Mouse (Mus musculus) C2C12 (cell line): ENCODE measurements around the gene Retnlg. TPM values are rescaled to one million over a fixed set of nuclear protein-coding genes. Genes with fewer than 3 reads are reported as not detected.
"Not testable (repeated sequence)": the region's sequence is repeated elsewhere in the genome, so short reads cannot be mapped to it uniquely, and the experiment has no call there.

ENCODE experiments used
- H3K27me3 ChIP-seq: one replicate; pipeline ENCODE4 v1.6.1; 2011; ENCODE audit not compliant: control insufficient read depth, insufficient read depth, insufficient read length
- H3K36me3 ChIP-seq: one replicate; pipeline ENCODE4 v1.6.1; 2011; ENCODE audit not compliant: control insufficient read depth, insufficient read depth
- H3K4me3 ChIP-seq: one replicate; pipeline ENCODE4 v1.5.1; 2011; ENCODE audit warnings: mild to moderate bottlenecking, control low read depth; ENCODE audit not compliant: poor library complexity, insufficient read depth, severe bottlenecking
- H3K79me2 ChIP-seq: one replicate; pipeline ENCODE4 v1.6.1; 2011; ENCODE audit not compliant: control insufficient read depth, insufficient read depth
- H3K79me3 ChIP-seq: one replicate; pipeline ENCODE4 v1.6.1; 2011; ENCODE audit warnings: low read depth, control low read depth
- H3ac ChIP-seq: one replicate; pipeline ENCODE3; 2011; ENCODE audit warnings: low read depth; ENCODE audit not compliant: control insufficient read depth, insufficient read length
- CEBPB ChIP-seq: IDR thresholded peaks from one replicate; pipeline ENCODE4 v1.6.1; 2011; ENCODE audit warnings: low read depth, mild to moderate bottlenecking, control low read depth, moderate library complexity
- CTCF ChIP-seq: IDR thresholded peaks from one replicate; pipeline ENCODE4 v1.5.1; 2011; ENCODE audit not compliant: control insufficient read depth, insufficient read depth, insufficient read length
- FOSL1 ChIP-seq: IDR thresholded peaks from one replicate; pipeline ENCODE4 v1.8.0; 2011; ENCODE audit warnings: mild to moderate bottlenecking, low read length; ENCODE audit not compliant: poor library complexity, insufficient read depth, severe bottlenecking
- MAX ChIP-seq: IDR thresholded peaks from one replicate; pipeline ENCODE4 v1.6.1; 2011; ENCODE audit warnings: mild to moderate bottlenecking, control low read depth
- MYOD1 ChIP-seq: IDR thresholded peaks from one replicate; pipeline ENCODE4 v1.6.1; 2011; ENCODE audit warnings: low read depth; ENCODE audit not compliant: control insufficient read depth, insufficient read length
- MYOG ChIP-seq: IDR thresholded peaks from one replicate; pipeline ENCODE4 v1.6.1; 2011; ENCODE audit not compliant: control insufficient read depth, insufficient read length; ENCODE audit errors: extremely low read depth
- USF1 ChIP-seq: IDR thresholded peaks from one replicate; pipeline ENCODE4 v1.6.1; 2011; ENCODE audit warnings: low read depth, mild to moderate bottlenecking, control low read depth, moderate library complexity
- polyA plus RNA-seq: library from polyadenylated mRNA; unstranded; fragments of >200 nt; fragmentation: generic; extraction: Trizol; gene quantifications from one replicate; pipeline ENCODE4 v1.2.1, GENCODE M21; 2012; ENCODE audit warnings: missing spikeins

The Retnlg gene
- polyA plus RNA-seq, 1 experiment = not detected

GRCm38 (mm10) chr16:48842266-48842665, 30.2 kb upstream of the Retnlg start, which contains the start of gene Retnla:
Gene Retnla, plus strand, starts transcription at chr16:48842551.
- no peaks in the 10 kb centered on the region for H3K27me3 ChIP-seq
- no peak for TF ChIP-seq MYOG
- no peak for TF ChIP-seq CTCF
- TF ChIP-seq MAX = no peak
- no peak for TF ChIP-seq MYOD1
- H3K79me2 ChIP-seq = no peaks in the 10 kb centered on the region
- H3ac ChIP-seq = no peak within 1 kb of the TSS
- no peaks in the 10 kb centered on the region for H3K36me3 ChIP-seq
- no peaks in the 10 kb centered on the region for H3K79me3 ChIP-seq
- H3K4me3 ChIP-seq = no peak within 1 kb of the TSS

DNA sequence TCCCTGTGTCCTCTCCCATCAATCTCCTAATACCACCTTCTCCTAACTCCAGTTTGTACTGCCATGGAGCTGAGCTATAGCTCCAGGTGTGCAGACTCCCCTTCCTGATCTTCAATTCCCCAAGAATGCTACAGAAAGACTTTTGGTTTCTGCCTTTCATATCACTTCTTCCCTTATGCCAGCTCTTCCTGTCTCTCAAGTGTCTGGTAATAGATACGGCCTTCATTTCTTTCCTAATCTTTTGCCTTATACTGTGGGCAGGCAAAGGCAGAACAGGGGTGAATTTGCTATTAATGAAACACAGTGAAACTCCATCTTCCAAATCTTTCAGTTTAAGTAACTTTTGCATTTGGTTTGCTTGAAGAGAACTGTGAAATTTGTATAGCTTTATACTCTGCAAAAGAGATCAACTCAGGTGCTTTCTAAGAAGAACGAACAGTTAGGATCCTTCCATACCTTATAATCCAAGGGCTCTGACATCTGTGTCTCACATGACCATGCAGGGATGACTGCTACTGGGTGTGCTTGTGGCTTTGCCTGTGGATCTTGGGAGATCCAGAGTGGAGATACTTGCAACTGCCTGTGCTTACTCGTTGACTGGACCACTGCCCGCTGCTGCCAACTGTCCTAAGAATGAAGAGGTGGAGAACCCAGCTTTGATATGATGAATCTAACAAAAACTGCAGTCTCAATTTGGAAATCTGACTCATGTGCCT, 28.6 kb upstream of the Retnlg start:
- Histone ChIP-seq H3K79me2 (no peaks in the 10 kb centered on the region), H3K79me3 (no peaks in the 10 kb centered on the region), H3K36me3 (no peaks in the 10 kb centered on the region), H3K27me3 (no peaks in the 10 kb centered on the region), H3ac (no peak overlapping the region), H3K4me3 (no peak overlapping the region)
- TF ChIP-seq CTCF = no peak
- no peak for TF ChIP-seq MYOD1
- TF ChIP-seq MAX = no peak
- TF ChIP-seq FOSL1 = no peak
- no peak for TF ChIP-seq USF1
- TF ChIP-seq CEBPB = no peak
- TF ChIP-seq MYOG = no peak

DNA sequence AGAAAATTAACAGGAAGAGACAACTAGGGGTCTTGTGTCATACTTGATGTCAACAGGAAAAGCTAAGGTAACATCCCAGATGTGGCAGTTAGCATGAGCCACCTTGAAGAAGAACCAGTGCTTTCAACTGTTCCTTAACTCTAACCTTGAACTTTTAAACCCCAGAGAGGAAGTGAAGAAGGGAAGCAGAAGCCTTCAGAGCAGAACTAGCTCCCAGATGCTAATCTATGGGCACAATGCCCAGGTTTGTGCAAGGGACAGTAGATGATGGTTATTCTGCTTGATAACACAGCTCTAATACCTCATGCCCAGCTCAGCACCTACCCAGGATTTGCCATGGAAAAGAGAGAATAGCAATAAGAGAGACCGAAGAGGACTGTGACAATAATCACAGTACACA, 7.4 kb upstream of the Retnlg start:
- not testable (repeated sequence) for H3ac ChIP-seq, H3K79me3 ChIP-seq, H3K4me3 ChIP-seq, H3K27me3 ChIP-seq, H3K79me2 ChIP-seq, H3K36me3 ChIP-seq

DNA sequence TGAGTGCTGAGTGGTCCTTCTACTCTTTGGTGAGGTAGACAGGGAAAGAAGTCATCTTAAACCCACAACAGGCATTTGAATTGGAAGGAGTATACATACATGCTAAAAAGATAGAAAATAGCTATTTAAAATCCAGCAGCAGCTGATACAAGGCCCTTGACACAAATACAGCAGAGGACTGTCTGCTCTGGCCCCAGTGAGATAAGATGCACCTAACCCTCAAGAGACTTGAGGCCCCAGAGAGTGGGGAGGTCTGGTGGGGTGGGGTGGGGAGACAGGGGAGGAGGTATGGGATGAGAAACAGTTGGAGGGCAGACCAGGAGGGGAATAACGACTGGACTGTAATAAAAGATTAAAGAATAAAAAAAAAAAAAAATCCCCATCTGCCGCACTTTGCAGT, 4.7 kb upstream of the Retnlg start:
- no peak for TF ChIP-seq CEBPB
- TF ChIP-seq MYOD1 = no peak
- TF ChIP-seq MAX = no peak
- no peak for TF ChIP-seq MYOG
- no peak for TF ChIP-seq CTCF
- no peak for TF ChIP-seq USF1
- no peak for TF ChIP-seq FOSL1
- no peaks in the 10 kb centered on the region for H3K79me2 ChIP-seq
- H3K27me3 ChIP-seq = no peaks in the 10 kb centered on the region
- H3K36me3 ChIP-seq = no peaks in the 10 kb centered on the region
- no peaks in the 10 kb centered on the region for H3K79me3 ChIP-seq
- no peak overlapping the region for H3K4me3 ChIP-seq
- H3ac ChIP-seq = no peak overlapping the region

- Histone ChIP-seq H3K79me2 (no peaks in the 10 kb centered on the region), H3K36me3 (no peaks in the 10 kb centered on the region), H3K27me3 (no peaks in the 10 kb centered on the region), H3K79me3 (no peaks in the 10 kb centered on the region), H3ac (no peak overlapping the region), H3K4me3 (no peak overlapping the region)
- TF ChIP-seq CTCF = no peak
- TF ChIP-seq CEBPB = no peak
- TF ChIP-seq MYOD1 = no peak
- no peak for TF ChIP-seq USF1
- TF ChIP-seq MAX = no peak
- TF ChIP-seq MYOG = no peak
- TF ChIP-seq FOSL1 = no peak
These were observed 3.8 kb upstream of the Retnlg start for GRCm38 (mm10) chr16:48868663-48869062.

GRCm38 (mm10) chr16:48869671-48870070, 2.8 kb upstream of the Retnlg start:
- Histone ChIP-seq H3K4me3 (no peak overlapping the region), H3K36me3 (no peaks in the 10 kb centered on the region), H3K79me2 (no peaks in the 10 kb centered on the region), H3K27me3 (no peaks in the 10 kb centered on the region), H3ac (no peak overlapping the region), H3K79me3 (no peaks in the 10 kb centered on the region)
- TF ChIP-seq MYOG = no peak
- TF ChIP-seq MYOD1 = no peak
